Mouse (Mus musculus) urinary bladder, adult 2 months (tissue): Measurements from ENCODE around the gene Specc1l. TPM values are rescaled to one million over a fixed set of nuclear protein-coding genes. Genes with fewer than 3 reads are reported as not detected.

ENCODE experiments used
- DNase-seq: peaks from one replicate; pipeline ENCODE4 v3.0.0; 2022; ENCODE audit warnings: low spot score
- polyA plus RNA-seq: library from polyadenylated mRNA; depleted of rRNA; stranded (reverse); fragments of >200 nt; gene quantifications from 2 replicates; pipeline ENCODE4 v1.2.3, GENCODE M21; 2012; rRNA removed

Gene Specc1l
- 23.5 and 33.1 TPM in 2 replicates for polyA plus RNA-seq

- peak; percentile 93 for DNase-seq
Measured at GRCm38 (mm10) chr10:75211807-75212645, at the start of gene Specc1l. TSS of gene Specc1l (plus strand) at chr10:75212073.

DNA sequence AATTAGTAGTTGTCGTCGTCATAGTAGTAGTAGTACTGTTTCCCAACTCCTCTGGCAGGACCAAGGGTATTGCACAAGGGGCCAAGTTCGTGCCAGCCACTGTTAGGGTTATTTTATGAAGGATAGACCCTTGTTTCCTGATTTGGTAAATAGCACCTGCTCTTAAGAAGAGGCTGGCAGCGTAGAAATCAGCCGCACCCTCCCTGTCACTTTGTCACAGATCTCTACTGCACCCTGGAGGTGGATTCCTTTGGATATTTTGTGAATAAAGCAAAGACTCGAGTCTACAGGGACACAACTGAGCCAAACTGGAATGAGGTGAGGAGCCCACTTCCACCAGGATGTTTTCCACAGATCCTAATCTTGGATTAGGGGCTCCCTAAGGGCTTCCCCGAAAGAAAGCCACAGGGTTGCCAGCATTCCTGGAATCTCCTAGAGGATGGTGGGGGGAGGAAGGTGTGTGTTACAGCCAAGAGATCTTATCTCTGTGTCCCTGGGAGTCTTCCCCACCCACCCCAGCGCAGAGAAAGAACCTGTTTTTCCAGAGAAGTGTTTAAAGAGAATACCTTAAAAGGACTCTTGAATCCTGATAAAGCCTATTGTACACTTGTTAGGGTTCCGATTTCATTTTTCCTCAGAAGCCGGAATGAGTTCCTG, 45.9 kb upstream of the Specc1l start:
- DNase-seq: no peak

GRCm38 (mm10) chr10:75166601-75167000, 45.3 kb upstream of the Specc1l start:
- DNase-seq: no peak

DNA sequence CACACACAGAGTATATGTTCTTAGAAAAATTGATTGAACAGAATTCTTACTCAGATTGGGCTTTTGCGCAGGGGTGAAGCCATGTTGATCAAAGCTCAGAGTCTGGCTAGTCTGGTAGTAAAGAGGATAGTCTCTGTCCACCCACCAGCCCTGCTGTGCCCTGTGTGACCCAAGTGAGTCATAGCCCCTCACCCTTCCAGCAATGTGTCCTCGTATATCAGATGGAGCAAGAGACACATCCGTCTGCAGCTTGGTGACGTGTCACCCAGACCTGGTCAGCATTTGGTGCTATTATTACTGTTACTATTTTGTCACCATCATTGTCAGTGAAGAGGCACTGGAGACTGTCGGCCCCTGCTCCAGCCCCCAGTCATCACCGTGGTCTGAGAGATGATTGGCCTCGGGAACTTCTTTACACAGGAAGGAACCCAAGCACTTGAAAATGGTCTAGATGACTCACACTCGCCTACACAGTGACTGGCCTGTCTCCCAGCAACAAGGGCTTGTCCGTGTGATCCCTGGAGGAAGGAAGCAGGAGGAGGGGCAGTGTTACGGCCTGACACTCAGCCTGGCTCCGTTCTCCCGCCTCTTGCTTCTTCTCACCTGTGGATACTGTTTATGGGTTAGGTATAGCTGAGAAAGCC, 41.5 kb upstream of the Specc1l start:
- no peak for DNase-seq

DNA sequence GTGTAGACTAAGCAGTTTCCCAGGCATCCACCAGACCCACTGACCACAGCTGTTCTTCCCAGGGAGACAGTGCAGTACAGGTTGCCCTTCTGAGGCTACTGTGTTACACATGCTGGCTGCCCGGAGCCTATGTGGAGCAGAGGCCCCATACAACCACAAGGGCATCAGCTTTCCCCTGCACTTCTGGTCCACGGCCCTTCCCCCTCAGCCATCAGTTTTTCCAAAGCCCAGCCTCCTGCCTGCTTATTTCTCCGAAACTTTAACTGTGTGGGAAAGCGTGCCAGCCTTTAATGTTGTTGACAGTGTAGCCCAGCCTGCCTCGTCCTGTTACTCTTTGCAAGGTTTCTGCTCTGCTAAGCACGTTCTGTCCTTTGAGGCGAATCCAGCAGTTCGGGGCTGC, 38.8 kb upstream of the Specc1l start:
- DNase-seq: peak; percentile 13

DNA sequence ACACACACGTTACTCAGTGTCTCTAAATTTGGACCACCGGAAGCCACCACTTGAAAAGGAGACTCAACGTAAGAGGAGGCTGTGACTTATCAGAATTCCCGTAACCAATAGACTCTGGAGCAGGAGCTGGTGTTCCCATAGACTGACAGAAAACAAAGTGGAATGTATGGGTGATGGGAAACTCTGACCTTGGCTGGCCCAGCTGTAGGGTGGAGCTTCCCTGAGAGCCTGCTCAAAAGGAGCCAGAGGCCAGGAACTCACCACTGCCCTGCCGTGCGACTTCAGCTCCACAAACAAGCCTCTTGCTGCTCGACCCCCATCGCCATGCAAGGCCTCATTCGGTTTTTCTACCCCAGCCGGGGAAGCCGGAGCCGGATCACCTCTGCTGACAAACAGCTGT, 38.2 kb upstream of the Specc1l start:
- no peak for DNase-seq

DNA sequence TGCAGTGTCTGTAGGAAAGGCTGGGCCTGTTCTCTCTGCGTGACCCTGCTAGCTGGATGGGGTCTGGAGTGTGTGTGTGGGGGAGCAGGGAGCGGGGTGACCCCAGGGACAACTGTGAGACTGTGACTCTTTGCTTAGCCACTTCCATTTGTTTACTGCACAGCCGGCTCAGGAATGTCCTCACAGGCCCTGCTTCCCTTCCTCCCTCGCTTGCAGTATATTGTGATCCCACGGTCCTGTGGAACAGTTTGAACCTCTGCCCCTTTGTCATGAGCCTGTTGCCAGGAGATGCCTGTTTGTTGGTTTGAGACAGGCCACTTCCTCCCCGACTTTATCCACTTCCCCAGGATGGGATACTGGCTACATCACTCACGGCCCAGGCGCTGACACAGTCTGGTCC, 35.4 kb upstream of the Specc1l start:
- no peak for DNase-seq

GRCm38 (mm10) chr10:75178911-75179310, 33.0 kb upstream of the Specc1l start:
- DNase-seq: no peak

DNA sequence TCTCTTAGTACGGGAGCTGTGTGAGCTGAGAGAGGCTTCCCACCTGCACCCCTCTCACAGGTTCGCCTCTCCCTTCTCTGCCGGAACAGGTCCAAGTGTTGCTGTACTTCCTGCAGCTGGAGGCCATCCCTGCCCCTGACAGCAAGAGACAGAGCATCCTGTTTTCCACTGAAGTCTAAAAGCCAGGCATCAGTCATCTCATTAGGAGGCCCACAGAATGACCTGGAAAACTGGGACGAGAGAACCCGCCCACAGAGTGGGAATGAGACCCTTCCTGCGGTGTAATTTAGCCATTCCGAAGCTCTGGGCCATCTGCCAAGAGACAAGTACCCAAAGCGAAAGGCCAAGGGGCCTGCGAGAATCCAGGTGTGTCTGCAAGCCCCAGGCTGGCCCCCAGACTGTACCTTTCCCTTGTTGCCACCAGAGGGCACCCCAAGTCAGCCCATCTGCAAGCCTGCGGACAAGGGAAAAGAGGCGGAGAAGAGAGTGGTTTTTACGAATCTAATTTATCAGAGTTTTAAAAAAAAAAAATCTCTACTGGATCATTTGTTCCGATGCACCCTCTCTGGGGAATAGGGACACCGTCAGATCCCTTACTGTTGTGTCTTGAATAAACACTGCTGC, 29.6 kb upstream of the Specc1l start:
- DNase-seq: no peak

DNA sequence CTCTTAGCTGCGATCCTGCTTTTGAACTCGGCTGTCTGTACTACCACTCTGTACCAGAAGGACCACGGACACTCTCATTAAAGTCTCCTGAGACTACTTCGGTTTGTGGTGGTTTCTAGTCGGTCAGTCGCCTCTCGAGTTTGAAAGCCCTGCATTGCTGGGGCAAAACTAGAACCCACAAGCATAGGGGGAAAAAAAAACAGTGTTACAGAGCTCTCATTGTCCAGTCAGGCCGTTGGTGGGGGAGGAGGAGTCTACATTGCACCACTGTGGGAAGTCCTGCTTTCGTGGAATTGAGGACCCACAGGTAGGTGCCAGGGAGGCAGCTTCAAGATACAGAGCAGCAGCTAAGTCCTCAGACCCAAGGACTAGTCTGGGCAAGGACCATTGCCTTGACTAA, 27.0 kb upstream of the Specc1l start:
- DNase-seq: no peak

GRCm38 (mm10) chr10:75186551-75186950, 25.3 kb upstream of the Specc1l start:
- no peak for DNase-seq

DNA sequence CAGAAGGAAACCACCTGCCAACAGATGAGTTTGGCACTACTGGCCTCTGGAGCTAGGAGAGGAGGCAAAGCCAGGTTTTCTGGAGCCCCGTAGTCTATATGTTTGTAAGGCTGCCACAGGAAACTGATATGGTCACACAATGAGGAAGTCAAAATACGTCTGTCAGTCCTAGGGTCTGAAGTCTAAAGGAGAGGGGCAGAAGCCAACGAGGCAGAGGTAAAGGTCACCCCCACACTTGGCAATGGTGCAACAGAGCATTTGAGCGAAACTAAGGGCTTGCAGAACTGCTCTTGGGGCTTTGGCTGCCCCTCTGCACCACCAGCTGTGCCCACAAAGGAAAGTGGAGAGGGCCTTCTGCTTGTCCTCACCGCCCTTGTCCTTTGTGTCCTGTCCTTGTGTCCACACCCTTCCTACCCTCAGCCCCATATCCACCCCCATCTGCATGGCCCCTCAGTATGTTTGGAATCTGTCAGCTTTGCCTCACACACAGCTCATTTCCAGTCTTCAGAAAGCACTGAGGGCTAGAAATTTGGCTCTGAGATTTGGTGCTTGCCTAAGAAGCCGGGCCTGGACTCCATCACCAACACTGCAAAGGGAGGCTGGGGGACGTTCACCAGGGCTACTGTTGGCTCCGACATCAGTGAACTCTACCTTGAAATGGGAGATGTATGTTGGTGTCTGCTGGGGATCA, 24.4 kb upstream of the Specc1l start:
- no peak for DNase-seq

DNA sequence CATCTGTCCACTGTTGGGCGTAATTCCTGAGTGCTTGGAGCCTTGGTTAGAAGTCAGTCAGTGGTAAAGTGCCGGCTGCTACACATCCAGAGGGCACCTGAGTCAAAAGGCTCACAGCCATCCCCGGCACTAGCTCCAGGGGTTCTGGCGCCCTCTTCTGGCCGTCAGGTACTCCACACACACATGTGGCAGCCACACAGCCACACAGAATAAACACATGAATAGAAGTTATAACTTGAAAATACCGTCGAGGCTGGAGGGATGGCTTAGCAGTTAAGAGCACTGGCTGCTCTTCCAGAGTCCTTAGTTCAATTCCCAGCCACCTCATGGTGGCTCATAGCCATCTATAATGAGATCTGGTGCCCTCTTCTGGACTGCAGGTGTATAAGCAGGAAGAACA, 20.2 kb upstream of the Specc1l start:
- no peak for DNase-seq

DNA sequence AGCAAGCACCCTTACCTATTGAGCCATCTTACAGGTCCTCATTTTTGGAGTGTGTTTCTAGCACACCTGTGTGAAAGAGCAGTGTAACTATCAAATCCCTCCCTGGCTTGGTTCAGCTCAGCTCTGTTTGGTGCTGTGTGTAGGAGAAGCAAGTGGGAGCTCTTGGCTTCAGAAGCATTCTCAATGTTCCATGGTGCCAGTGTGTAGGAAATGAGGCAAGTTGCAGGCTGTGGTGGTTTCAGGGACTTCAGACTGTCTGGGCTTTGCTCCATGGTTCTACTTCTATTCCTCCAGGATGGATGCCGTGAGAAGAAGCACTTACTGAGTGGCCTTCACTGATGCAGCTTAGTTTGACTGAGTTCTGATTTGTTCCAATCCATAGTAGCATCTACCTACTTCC, 14.1 kb upstream of the Specc1l start:
- DNase-seq: no peak

DNA sequence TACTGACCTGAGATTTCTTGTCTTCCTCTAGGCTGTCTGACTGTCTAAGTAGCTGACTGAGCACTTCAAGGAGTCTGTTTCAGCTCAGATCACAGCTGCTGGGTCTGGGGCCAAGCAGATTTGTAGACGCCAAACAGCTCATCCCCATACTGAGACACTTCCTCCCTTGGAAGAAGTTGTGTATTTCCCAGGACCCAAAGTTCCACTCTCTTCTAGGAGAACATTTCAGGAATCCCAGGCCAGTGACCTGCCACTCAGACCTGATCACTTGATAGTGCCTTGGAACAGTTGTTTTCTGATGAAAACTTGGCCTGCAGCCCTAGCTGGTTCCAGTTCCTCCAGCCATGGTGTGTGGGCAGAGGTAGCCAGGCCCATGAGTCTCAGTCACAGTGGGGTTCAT, 11.1 kb upstream of the Specc1l start:
- DNase-seq: no peak

GRCm38 (mm10) chr10:75206192-75206591, 5.7 kb upstream of the Specc1l start:
- no peak for DNase-seq

DNA sequence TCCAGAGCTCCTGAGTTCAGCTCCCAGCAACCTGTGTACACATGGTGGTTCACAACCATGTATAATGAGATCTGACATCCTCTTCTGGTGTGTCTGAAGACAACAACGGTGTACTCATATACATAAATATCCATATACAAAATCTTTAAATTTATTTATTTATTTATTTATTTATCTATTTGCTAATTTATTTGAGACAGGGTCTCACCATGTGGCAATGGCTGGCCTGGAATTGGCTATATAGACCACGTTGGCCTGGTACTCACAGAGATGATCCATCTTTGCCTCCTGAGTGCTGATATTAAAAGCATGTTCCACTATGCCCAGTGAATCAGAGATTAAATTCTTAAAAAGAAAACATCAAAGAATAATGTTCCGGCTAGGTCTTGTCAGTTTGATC, 1.0 kb upstream of the Specc1l start:
- no peak for DNase-seq

GRCm38 (mm10) chr10:75212981-75213380, 1.1 kb downstream of the Specc1l start:
- no peak for DNase-seq

- DNase-seq: no peak
Measured at GRCm38 (mm10) chr10:75220722-75221121, 8.8 kb downstream of the Specc1l start.

DNA sequence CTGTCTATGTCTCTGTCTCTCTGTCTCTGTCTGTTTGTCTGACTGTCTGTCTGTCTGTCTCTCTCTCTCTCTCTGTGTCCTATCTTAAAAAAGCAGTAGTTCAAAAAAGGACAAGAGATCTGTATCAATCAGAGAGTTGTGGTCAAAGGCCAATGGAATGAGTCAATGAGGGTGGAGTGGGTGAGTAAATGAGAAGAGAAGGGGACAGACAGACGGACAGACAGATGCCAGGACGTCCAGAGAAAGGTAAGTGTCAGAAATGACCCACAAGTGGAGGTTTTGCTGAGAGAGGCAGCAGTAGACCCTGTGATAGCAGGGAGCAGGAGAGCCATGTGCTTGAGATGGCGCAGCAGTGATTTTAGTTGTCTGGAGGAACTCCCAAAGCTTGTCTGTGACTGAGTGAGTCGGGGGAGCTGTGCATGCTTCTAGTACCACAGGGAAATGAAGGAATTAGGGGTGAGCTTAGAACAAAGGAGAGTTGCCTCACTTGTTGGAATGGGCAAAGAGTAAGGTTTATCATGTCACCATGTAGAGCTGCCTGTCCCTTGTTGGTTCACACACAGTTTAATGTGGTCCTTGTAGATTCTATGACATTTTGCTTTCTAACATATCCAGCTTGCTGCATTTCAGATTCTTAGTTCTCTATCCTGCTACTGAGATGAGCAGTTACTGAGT, 10.2 kb downstream of the Specc1l start:
- DNase-seq: no peak

- no peak for DNase-seq
Measured at GRCm38 (mm10) chr10:75222611-75222998, 10.7 kb downstream of the Specc1l start.
